Mouse (Mus musculus) liver, adult 2 months (tissue): Measurements from ENCODE around the gene Kbtbd8.

Experiments used
- CTCF ChIP-seq: fragments of 200-500 bp; IDR thresholded peaks from 2 replicates; pipeline ENCODE4 v1.5.1; 2011; ENCODE audit warnings: low read depth, low read length, control low read depth
- POLR2A ChIP-seq: fragments of 200-500 bp; IDR thresholded peaks from 2 replicates; pipeline ENCODE4 v1.6.1; 2011; ENCODE audit warnings: low read length, control low read depth; ENCODE audit not compliant: insufficient read depth; ENCODE audit errors: extremely low read depth

- TF ChIP-seq POLR2A (no peak), CTCF (no peak; the same call in 1 of the 2 replicates)
These were observed 8.6 kb upstream of the Kbtbd8 start for GRCm38 (mm10) chr6:95108437-95108836.
